Mouse (Mus musculus): ENCODE data around the gene Trim63.
A peak's percentile ranks its signal among the peaks of the same experiment; 100 is the strongest.
"Not testable (repeated sequence)": the region's sequence is repeated elsewhere in the genome, so short reads cannot be mapped to it uniquely, and the experiment has no call there.

The Trim63 gene

DNA sequence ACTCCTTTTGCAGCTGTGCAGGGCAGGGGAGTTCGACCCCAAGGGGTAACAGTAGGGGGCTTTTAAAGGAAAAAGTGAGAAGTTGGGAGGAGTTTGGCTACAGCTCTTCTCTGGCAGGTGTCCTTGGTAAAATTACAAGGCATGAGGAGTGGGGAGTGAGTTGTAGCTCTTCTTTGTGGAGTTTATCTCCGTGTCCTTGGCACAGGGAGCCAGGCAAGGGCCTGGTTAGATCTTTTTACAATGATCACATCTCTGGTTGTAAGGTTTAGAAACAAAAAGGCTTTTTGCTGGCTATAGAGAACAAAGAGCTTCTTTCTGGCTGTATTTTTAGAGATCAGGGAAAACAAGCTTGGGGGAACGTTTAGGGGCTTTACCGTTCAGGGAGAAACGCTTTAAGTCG is 26.3 kb downstream of the Trim63 start:
- not testable (repeated sequence) for DNase-seq (ENCODE audit: extremely low read depth, low read depth)

DNA sequence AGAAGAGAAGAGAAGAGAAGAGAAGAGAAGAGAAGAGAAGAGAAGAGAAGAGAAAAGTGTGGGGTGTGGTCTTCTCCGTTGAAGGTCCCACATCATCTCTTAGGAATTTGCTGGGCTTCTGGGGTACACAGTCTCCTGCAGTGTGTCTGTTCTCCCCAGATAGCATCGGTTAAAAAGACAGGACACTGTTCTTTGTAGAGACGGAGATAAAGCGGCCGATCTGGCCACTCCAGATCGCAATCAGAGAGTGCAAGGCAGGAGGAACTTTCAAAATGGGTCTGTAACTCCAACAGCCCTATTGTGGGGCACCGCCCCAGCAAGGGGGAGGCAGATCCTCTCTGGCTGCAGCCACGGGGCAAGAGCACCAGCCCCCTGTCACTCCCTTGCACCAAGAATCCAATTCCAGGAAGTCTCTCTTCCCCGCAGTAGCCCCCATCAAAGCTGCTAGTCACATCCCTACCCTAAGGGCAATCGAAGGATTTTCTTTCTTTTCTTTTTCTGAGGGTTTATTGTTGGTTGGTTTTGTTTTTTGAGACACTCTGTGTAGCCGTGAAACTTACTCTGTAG is 27.4 kb downstream of the Trim63 start:
- no peak for DNase-seq (ENCODE audit: extremely low read depth, low read depth)

DNA sequence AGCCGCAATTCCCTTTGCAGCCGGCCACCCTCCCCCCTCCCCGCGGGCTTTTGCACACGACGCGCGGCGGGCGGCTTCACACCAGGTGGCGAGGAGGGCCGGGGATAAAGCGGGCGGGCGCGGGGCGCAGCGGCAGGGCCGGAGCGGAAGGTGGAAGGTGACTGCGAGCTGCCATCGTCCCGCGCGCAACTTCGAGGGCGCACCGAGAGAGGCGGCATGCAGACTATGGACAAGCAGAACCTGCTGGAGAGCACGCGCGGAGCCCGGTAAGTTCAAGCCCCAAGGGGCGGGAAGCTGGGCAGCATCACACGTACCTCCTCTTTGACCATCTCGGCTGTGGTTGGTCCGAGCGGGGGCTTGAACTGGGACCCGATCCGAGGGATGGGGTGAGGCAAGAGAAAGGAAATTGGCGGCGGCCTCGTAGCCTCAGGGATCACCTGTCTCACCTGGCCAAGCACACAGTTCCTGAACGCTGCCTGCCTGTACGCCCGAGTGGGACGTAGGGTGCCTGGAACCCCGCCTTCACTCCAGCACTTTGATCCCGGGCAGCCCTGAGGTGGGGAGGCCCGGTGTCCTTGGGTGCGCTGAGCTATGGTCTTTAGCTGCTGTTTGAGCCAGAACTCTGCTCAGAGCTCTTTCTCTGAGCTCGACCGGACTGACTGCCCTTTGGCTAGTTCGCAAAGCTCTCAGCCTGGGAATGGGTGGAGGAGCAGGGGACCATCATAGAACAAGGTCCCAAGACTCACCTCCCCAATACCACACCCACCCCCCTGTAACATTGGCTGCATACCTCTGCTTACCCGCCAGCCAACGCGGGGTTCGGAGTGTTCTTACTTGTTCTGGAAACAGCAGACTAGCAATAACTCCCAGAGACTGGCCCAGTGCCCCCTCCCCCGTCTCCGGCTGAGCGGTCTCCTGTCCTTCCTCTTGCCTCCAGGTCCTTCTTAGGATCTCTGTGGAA is 28.4 kb downstream of the Trim63 start, which contains the start of gene Slc30a2:
Slc30a2 (plus strand) TSS at position 111 of the 961 bp plus-strand sequence.
- no peak for DNase-seq (ENCODE audit: extremely low read depth, low read depth)

DNA sequence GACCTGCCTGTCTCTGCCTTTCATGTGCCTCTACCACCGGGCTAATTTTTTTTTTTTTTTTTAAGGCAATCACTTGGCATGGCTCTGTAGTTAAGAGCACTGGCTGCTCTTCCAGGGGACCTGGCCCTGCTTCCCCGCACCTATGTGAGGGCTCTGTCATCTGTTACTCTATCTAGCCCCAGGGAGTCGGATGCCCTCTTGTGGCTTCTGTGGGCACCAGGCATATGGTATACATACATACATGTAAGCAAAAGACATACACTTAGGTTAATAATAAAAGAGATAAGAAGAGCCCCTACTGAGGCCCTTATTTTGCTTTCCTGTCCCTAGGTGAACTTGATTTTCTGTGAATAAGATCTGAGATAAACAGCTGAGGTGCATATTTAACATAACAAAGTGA is 29.7 kb downstream of the Trim63 start:
- no peak for DNase-seq (ENCODE audit: extremely low read depth, low read depth)

DNA sequence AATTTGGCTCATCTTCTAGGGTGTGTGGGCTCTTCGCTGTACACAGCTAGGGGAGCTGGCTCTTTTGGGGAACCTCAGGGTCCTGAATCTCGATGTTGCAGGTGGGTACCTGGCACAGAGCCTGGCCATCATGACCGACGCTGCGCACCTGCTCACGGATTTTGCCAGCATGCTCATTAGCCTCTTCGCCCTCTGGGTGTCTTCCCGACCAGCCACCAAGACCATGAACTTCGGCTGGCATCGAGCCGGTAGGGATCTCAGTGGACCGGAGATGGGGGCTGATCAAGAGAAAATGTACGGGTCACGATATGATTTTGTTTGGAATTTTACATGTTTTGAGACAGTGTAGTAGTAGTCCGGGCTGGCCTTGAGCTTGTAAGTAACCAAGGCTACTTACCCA is 30.9 kb downstream of the Trim63 start:
- DNase-seq (ENCODE audit: extremely low read depth, low read depth): no peak

DNA sequence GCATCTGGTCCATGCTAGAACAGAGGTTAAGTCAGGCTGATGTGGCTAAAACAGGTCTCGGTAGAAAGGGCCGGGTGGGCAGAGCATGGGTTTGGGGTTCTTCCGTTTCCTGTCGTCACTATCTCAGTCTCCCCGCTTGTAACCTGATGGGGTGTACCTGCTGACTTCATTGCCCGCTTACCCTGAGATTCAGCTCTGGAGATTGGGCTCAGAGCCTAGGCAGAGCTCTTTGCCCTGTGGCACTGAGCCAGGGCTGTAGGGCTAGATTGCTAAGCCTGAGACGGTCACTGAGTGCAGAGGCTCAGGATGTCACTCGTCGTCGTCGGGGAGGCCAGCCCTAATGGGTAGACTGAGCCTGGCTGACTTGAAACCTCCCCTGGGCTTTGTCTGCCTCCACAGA is 33.2 kb downstream of the Trim63 start:
- peak; percentile 63 for DNase-seq (ENCODE audit: extremely low read depth, low read depth)

DNA sequence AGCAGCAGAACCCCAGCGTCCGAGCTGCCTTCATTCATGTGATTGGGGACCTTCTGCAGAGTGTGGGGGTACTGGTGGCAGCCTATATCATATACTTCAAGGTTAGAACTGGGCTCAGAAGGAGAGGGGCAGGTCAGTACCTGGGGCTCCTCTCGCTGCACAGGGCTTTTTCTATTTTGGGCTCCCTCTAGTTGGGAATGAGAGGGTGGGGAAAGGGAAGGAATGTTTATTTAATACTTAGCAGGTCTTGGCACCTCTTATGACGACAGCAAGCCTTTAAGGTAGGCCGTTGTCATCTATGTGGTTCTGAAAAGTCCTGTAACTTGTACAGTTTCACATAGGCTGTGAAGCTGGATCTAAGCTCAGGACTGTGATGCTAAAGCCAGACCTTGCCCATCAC is 33.6 kb downstream of the Trim63 start:
- no peak for DNase-seq (ENCODE audit: extremely low read depth, low read depth)

DNA sequence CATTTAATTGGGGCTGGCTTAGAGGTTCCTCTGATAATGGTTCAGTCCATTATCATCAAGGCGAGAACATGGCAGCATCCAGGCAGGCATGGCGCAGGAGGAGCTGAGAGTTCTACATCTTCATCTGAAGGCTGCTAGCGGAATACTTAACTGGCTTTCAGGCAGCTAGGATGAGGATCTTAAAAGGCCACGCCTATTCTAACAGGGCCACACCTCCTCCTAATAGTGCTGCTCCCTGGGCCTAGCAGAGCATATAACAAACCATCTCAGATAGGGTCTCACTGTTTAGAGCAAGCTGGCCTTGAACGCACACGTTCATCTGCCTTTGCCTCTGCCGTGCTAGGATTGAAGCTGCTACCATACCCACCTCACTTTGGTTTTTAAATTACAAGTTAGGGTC is 34.9 kb downstream of the Trim63 start:
- no peak for DNase-seq (ENCODE audit: extremely low read depth, low read depth)

DNA sequence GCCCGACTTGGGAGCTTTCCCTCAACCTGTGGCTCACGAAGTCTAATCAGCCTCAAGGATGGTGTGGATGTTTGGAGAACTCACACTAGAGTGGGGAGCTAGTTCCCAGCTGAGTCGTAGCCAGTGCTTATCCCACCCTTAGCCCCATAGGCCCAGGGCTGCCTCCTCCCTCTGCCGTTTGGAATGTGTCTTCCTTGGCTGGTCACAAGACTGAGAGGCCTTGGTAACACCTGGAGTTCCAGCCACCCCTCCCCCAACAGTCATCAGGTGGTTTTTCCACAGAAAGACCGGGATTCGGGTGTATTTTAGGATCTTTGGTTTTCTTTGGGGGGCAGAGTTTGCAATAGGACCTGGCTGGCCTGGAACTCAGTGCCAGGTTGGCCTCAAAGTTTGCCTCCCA is 35.7 kb downstream of the Trim63 start:
- no peak for DNase-seq (ENCODE audit: extremely low read depth, low read depth)

DNA sequence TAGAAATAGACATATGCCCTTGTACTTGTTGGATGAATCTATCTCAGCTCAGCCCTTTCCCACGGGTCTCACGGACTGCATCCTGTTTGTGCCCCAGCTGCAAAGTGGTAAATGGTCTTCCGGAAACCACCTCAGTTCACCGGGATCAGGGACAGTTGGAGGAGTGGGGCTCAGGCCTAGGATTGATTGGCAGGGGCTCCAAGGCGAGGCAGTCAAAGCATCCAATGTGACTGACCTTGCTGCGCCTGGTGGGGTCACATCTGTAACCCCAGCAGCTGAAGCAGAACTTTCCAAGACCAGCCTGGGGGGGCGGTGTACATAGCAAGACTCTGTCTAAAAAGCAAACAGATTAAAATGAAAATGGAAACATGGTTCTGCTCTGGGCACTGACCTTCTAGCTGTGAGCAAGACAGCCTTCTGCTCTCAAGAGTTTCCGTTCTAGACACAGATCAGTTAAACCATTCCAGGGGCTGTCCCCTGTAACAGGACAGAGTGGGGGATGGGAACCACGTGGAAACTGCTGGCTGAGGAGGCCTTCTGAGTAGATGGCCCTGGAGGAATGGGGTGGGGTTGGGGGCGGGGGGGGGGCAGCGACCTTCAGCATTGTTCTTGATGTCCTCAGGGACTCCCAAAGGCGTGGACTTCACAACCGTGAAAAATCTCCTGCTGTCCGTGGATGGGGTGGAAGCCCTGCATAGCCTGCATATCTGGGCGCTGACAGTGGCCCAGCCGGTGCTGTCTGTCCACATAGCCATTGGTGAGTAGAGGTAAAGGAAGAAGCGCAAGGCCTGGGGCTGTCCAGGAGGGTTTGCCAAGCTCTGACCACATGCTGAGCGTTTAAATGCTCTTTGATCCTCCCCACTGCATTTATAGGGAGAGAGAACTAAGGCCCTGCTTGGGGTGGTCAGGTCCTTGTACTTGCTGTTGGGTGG is 36.7 kb downstream of the Trim63 start:
- DNase-seq (ENCODE audit: extremely low read depth, low read depth): no peak

DNA sequence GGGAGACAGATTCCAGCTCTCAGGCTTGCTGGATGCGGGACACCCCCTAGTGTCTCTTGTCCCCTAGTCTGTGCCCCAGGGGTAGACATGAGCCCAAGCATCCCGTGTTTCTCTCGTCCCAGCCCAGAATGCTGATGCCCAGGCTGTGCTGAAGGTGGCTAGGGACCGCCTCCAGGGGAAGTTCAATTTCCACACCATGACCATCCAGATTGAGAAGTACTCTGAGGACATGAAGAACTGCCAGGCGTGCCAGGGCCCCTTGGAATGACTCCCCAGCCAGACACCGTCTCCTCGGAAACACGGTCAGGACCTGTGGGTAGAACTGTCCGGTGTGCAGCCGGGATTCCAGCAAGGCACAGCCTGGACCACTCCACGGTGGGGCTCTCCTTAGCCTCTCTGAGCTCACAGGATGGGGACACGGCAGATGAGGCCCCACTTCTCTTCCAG is 37.4 kb downstream of the Trim63 start:
- DNase-seq (ENCODE audit: extremely low read depth, low read depth): no peak

DNA sequence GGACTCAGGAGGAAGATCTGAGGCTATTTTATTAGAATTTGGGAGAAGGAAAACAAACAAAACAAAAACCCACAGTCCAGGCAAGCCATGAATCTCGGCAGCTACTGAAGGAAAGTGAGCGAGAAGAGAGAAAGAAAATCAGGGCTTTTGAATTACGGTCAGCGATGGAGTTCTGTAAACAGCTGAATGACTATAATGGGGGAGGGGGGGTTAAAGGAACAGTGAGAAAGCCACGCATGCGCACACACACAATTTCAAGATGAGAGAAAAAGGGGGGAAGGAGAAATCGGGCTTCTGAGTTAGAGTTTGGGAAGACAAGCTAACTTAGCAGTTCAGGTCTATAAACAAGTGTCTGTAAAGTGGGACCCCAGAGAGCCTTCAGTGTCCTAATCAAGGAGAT is 38.0 kb downstream of the Trim63 start:
- no peak for DNase-seq (ENCODE audit: extremely low read depth, low read depth)

DNA sequence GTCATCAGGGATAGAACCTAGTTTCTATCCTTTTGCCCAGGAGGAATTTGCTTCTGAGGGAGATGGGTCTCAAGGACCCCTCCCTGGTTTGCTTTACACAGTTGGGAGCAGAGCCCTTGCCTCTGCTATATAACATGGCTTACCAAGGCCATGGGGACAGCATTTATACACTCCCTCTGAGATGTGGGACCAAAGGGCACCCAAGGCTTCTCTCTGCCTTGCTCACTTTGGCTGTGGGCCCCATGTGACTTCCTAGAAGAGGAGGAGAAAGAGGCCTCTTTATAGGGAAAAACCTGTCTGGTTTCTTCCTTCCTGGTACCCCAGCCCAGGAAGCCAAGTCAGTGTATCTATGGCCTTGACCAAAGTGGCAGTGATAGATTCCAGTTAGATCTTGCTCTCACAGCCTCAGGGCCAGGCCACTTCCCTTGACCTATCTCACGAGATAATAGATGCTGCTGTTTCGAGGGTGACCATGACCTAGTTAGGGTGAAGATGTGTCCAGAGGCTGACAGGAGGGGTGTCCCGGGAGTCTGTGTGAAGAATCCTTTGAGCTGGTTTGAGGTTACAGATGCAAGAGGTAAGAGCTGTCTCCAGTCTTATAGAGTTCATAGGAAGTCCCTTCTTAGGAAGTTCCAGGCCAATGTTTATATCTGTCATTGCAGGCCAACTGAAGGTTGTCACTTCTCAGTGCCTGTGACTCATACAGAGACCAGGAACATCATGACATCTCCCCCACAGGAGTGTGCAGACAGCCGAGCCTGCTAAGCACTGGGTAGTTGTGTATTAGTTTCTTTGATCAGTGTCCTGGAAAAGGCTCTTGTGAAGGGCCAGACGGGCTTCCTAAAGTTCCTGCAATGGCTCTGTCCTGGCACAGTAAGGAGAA is 38.8 kb downstream of the Trim63 start:
- no peak for DNase-seq (ENCODE audit: extremely low read depth, low read depth)

DNA sequence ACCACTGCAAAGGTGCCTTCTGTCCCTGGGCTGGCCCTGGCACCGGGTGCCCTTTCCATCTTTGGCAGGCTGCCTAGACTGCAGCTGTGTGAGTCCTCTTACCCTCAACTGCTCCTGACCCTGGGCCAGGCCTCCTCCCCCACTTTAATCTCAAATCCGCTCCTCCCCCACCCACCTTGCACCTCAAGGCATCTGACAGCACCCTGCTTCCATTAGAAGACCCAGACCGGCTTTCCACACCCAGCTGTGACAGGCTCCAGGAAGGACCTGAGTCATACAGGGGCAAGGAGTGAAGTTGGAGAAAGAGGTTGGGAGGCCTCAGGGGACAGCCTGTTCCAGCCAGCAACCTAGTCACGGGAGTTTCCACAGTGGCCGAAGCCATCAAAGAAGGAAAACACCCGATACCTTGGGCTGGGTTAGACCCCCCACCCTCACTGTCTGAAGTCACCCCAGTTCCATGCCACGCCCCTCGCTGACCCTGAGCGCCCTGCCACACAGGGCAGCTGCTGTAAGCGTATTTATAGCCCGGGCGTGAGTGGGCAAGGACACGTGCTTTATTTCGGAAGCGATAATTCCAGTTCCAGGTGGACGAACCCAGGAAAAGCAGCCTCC is 41.0 kb downstream of the Trim63 start:
- DNase-seq (ENCODE audit: extremely low read depth, low read depth): no peak

DNA sequence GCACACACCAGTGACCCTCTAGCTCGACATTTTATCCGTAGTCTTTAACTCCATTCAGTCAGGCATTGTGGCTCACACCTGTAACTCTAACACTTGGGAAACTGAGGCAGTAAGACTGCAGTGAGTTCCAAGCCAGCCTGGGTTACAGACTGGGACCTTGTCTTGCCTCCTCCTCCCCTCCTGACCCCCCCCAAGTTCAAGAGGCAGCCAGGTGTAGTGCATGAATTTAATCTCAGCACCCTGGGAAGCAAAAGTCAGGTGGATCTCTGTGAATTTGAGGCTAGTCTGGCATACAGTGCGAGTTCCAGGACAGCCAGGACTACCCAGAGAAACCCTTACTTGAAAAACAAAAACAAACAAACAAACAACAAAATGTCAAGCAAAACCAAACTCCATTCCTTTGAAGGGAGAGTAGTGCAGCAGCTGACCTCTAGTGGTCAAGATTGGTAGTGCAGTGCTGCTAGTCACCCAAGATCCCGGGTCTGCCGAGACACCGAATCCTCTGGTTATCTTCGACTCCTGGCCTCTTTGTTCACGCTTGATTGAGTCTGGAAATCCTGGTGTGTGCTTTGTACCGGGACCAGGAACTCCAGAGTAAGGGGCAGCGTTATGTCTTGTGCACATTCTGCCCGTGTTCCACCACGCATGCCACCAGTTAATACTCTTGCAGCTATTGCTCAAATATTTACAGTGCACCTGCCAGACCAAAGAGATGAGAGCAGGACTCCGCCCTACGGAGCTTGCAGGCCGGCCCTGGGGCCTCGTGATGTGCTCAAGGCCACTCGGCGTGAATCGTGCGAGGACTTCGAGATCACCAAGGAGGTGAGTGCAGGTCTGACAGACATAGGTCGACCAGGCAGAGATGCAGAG is 41.9 kb downstream of the Trim63 start:
- no peak for DNase-seq (ENCODE audit: extremely low read depth, low read depth)

DNA sequence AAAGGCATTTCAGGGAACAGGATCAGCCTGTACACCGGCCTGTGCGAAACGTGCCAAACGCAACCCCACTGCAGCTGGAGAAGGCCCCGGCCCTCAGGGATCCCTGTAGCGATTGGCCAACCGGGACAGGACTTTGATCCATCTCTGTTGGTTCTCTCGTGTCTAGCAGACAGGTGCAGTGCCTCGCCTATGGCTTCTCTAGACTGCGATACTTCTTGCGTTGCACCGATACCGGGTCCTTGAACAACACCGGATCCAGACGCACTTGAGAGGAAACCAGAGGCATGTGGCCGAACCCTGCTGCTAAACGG is 42.5 kb downstream of the Trim63 start:
- no peak for DNase-seq (ENCODE audit: extremely low read depth, low read depth)

DNA sequence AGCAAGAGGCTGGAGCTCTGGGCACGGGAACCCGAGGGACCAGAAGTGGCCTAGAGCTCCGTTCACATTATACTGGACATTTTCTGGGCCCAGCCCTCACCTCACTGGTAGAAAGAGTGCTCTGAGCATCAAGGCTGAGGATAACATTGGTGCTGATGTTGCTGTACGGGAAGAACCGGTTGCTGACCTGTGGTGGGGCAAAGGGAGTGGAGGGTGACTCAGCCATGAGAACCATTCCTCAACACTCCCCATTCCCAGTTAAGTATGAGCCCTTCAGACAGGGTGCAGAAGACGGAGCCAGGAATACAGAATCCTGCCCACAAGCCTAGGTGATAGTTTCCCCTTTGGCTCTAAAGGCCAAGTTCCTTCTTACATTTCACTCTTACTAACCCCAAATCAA is 44.7 kb downstream of the Trim63 start:
- no peak for DNase-seq (ENCODE audit: extremely low read depth, low read depth)

DNA sequence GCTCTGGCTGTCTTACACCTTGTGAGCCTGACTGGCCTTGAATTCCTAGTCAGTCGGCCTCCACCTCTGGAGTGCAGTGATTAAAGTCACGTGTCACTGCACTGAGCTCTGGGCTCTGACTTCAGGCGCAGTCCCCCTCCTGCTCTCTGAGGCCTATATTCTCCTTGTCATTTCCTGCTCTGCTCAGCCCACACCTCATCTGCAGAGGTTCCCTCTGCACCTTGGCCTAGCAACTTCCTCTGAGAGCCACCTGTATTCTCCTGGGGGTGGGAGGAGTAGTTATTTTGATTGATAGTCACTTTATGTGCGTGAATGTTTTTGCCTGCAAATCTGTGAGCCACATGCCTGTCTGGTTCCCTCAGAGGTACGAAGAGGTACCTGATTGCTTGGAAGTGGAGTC is 46.3 kb downstream of the Trim63 start:
- DNase-seq (ENCODE audit: extremely low read depth, low read depth): no peak

DNA sequence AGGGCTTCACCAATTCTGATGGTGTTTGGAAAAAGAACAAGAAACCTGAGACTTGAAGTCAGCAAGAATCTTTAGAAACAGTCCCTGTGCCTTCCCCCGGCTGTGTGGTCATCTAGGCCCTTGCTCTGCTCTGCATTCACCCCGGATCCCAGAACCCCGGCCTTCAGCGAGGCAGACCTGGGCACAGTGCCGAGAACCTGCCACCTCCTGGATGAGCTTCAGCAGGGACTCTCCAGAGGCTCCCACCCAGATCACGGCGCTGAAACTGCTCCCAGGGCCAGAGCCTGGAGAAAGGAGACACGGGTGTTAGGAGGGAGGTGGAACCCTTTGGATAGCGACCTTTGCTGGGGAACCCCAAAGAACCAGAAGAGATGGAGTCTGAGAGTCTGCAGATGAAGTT is 47.2 kb downstream of the Trim63 start:
- no peak for DNase-seq (ENCODE audit: extremely low read depth, low read depth)

DNA sequence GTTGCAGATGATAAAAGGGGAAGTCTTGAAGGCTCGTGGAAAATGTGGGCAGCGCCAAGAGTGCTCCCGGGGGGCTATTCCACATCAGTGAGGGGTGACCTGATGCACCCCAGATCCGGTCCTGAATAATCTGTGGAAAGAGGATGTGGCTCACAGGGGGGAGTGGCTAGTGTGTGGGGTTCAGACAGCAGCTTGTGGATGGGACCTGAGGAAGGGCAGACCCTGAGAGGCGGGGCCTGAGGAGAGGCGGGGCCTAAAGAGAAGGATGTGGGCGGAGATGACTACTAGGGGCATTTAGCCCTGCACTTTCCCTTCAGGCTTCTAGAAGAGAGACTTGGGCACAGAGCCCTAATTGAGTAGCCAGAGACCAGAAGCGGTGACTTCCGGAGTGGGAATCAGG is 47.7 kb downstream of the Trim63 start:
- peak; percentile 38 for DNase-seq (ENCODE audit: extremely low read depth, low read depth)
